Mouse (Mus musculus) midbrain, embryonic 16.5 days (tissue): Measurements from ENCODE around the gene Zfp385c. TPM values are rescaled to one million over a fixed set of nuclear protein-coding genes. Genes with fewer than 3 reads are reported as not detected.
"Not testable (repeated sequence)": the region's sequence is repeated elsewhere in the genome, so short reads cannot be mapped to it uniquely, and the experiment has no call there.

Source experiments
- ATAC-seq: fragments of 200-750 bp; cut with Nextera tagmentation; 2 replicates; pipeline ENCODE4 v1.8.0; 2017; ENCODE audit warnings: moderate TSS enrichment
- H3K27ac ChIP-seq: fragments of 300-500 bp; sonication (generic); 2 replicates; pipeline ENCODE4 v1.5.1; 2014; ENCODE audit warnings: mild to moderate bottlenecking, low read length, mixed read lengths
- H3K27me3 ChIP-seq: fragments of 300-500 bp; sonication (generic); 2 replicates; pipeline ENCODE4 v1.6.1; 2014; ENCODE audit warnings: low read depth, low read length, mixed read lengths; ENCODE audit not compliant: control insufficient read depth, insufficient read depth
- H3K36me3 ChIP-seq: fragments of 300-500 bp; sonication (generic); 2 replicates; pipeline ENCODE4 v1.6.1; 2014; ENCODE audit warnings: mild to moderate bottlenecking, low read length, moderate library complexity, mixed read lengths; ENCODE audit not compliant: control insufficient read depth, insufficient read depth
- H3K4me1 ChIP-seq: fragments of 300-500 bp; sonication (generic); 2 replicates; pipeline ENCODE4 v1.6.1; 2014; ENCODE audit warnings: mild to moderate bottlenecking, low read length, mixed read lengths; ENCODE audit not compliant: control insufficient read depth, insufficient read depth
- H3K4me2 ChIP-seq: fragments of 300-500 bp; sonication (generic); 2 replicates; pipeline ENCODE4 v1.6.1; 2014; ENCODE audit warnings: mild to moderate bottlenecking, low read length, mixed read lengths
- H3K4me3 ChIP-seq: fragments of 300-500 bp; sonication (generic); 2 replicates; pipeline ENCODE4 v1.5.1; 2014; ENCODE audit warnings: low read depth, mild to moderate bottlenecking, low read length, moderate library complexity, mixed read lengths
- H3K9ac ChIP-seq: fragments of 300-500 bp; sonication (generic); 2 replicates; pipeline ENCODE4 v1.6.1; 2014; ENCODE audit warnings: low read depth, low read length, mixed read lengths
- H3K9me3 ChIP-seq: fragments of 300-500 bp; sonication (generic); replicated peaks from 2 replicates; pipeline ENCODE4 v1.6.1; 2014; ENCODE audit warnings: mild to moderate bottlenecking, low read length, mixed read lengths; ENCODE audit not compliant: control insufficient read depth, poor library complexity, severe bottlenecking
- WGBS: fragments of 180-500 bp; shearing (Covaris S2); extraction: QIAGEN DNeasy Blood & Tissue Kit; methylation state at CpG from one replicate; pipeline ENCODE4 v1.1.7; 2014; 5-methylcytosine and 5-hydroxymethylcytosine counted together
- polyA plus RNA-seq: library from polyadenylated mRNA; unstranded; fragments of >200 nt; fragmentation: Nextera tagmentation; extraction: Ambion mirVana; gene quantifications from 2 replicates; pipeline ENCODE4 v1.2.1, GENCODE M21; 2015

The Zfp385c gene
- polyA plus RNA-seq, 1 experiment from 2014 or later: 0.92 TPM

DNA sequence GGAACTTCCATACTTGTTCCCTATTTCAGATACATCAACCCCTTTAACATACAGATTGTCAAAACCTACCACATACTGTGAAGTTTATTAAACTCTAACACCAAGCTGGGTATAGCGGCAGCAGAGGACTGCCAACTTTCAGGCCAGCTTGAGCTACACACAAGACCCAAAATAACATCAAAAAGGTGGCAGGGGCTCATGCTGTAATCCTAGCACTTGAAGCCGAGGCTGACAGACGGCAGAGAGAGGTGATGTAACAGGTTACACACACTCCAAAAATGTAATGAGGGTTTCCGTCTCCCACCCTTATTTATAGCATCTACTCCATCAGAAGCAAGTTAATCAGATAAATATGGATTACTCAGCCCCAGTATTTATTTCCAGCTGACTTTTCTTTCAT lies 96.7 kb downstream of the Zfp385c start:
- no peak overlapping the region for H3K4me3 ChIP-seq
- H3K4me1 ChIP-seq: no peaks in the 10 kb centered on the region
- H3K36me3 ChIP-seq: peaks cover 39% of the 10 kb centered on the region
- 90% methylated on average over 4 of the region's 4 CpGs for WGBS
- H3K9ac ChIP-seq: no peak overlapping the region
- no peaks in the 10 kb centered on the region for H3K27me3 ChIP-seq
- H3K27ac ChIP-seq: no peak overlapping the region
- no peaks in the 10 kb centered on the region for H3K9me3 ChIP-seq
- no peak for ATAC-seq
- H3K4me2 ChIP-seq: no peak overlapping the region

DNA sequence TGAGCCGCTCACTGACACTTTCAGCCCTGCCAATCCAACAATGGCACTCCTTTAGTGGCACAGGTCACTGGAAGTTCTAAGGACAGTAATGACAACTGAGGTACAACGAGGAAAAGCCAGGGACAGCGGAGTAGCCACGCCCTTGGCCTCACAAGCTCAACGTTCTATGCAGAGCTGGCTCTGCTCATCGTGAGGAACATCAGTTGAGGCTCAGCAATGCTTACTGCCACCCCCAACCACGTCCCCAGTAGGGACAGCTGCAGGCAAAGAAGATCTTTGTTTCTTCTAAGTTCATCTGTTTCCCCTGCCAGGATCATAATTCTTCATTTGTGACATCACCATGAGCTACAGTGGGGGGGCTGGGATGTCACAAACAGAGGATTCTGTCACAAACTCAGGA lies 97.6 kb downstream of the Zfp385c start:
- H3K4me1 ChIP-seq: no peaks in the 10 kb centered on the region
- no peak overlapping the region for H3K4me3 ChIP-seq
- H3K27me3 ChIP-seq: no peaks in the 10 kb centered on the region
- H3K4me2 ChIP-seq: no peak overlapping the region
- H3K9ac ChIP-seq: no peak overlapping the region
- no peak overlapping the region for H3K27ac ChIP-seq
- peaks cover 45% of the 10 kb centered on the region for H3K36me3 ChIP-seq
- 94% methylated on average over 7 of the region's 7 CpGs for WGBS
- no peak for ATAC-seq
- H3K9me3 ChIP-seq: no peaks in the 10 kb centered on the region

DNA sequence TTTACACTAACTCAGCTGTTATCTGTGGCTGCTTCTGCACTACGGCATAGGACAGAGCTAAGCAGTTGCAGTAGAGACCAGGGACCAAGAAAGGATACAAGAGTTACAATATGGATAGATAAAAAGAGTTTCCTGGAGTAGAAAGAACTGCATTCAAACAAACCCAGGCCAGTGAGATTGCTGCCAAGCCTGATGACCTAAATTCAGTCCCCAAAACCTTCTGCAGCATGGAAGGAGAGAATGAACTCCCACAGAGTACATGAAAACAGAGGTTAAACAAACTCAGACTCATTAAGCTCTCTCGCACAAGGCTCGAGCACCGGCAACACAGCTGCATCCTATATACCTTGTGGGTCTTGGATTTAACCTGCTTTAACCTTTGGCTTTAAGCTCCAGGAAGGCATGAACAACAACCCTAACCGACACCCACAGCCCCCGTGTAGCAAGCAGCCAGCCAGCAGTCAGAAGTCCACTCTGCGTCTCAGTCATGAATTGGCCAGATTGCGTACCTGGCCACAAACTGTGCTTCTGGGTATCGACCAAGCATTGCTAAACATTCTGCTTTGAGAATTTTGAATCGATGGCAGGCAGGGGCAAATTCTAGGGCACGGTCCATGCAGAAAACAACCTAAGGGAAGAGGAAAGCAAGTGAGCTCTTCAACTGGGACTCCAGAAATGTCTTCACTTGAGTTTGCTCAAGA lies 99.8 kb downstream of the Zfp385c start:
- H3K4me3 ChIP-seq: no peak overlapping the region
- no peaks in the 10 kb centered on the region for H3K4me1 ChIP-seq
- peaks cover 42% of the 10 kb centered on the region for H3K36me3 ChIP-seq
- ATAC-seq: no peak
- WGBS: 88% methylated on average over 11 of the region's 11 CpGs
- H3K9me3 ChIP-seq: no peaks in the 10 kb centered on the region
- H3K27me3 ChIP-seq: no peaks in the 10 kb centered on the region
- no peak overlapping the region for H3K9ac ChIP-seq
- H3K27ac ChIP-seq: no peak overlapping the region
- no peak overlapping the region for H3K4me2 ChIP-seq

DNA sequence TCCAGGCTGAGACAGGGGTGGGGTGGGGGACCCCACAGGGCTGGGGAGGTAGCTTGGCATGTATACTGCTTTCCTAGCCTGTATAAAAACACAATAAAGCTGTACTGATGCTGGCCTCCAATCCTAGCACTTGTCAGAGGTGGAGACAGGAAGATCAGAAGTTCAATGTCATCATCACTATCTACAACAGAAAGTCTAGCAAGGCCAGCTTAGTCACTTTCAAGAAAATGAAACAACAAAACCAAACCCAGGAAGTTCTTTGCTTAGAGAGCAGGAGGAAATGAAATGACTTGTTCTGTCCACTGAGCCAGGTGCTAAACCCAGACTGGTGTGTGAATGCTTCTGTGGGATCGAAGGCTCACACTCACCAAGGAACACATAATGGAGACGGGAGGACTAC lies 103.8 kb downstream of the Zfp385c start:
- Histone ChIP-seq H3K4me2 (no peak overlapping the region), H3K27ac (no peak overlapping the region), H3K9ac (no peak overlapping the region), H3K27me3 (no peaks in the 10 kb centered on the region), H3K9me3 (no peaks in the 10 kb centered on the region), H3K36me3 (peaks cover 54% of the 10 kb centered on the region), H3K4me1 (no peaks in the 10 kb centered on the region), H3K4me3 (no peak overlapping the region)
- 97% methylated on average over 2 of the region's 2 CpGs for WGBS
- no peak for ATAC-seq

DNA sequence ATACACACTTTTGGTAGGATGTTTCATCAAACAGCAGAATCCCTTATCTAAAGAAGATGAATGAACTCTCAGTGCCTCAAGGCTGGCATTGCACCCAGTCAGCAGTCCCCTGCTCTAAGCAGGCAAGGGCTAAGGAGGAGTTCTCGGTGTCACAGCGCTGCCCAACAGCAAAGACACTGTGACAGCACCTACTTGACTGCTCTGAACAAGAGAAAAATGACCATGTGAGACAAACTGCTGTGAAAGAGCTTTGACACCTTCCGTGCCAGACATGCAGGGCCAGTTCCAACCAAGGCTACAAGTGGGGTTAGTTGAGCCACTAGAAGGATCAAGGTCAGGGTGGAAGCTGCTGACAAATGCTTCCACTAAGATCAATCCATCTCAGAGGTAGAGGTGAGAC lies 107.1 kb downstream of the Zfp385c start:
- Histone ChIP-seq H3K4me1 (no peaks in the 10 kb centered on the region), H3K4me3 (no peak overlapping the region), H3K27ac (no peak overlapping the region), H3K27me3 (no peaks in the 10 kb centered on the region), H3K4me2 (no peak overlapping the region), H3K9ac (no peak overlapping the region), H3K36me3 (peaks cover 52% of the 10 kb centered on the region), H3K9me3 (no peaks in the 10 kb centered on the region)
- 99% methylated on average over 3 of the region's 3 CpGs for WGBS
- ATAC-seq: no peak

DNA sequence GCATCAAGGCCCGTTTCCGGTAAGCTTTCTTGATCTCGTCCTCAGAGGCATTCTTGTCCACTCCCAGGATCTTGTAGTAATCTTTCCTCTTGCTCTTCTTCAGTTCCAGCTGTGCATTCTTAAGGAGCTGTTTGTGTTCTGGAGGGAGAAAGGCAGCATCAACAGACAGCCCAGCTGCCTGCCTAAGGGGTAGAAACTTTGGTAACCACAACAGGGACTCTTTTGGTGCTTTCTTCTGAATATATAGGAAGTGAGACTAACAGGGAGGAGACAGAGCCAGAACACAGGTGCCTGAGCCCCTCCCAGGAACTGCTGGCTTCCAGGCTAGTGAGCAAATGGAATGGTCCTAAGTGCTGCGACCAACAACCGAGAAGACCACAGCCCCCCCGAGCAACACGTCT lies 107.7 kb downstream of the Zfp385c start:
- no peak for ATAC-seq
- Histone ChIP-seq H3K4me2 (no peak overlapping the region), H3K4me3 (no peak overlapping the region), H3K36me3 (peaks cover 50% of the 10 kb centered on the region), H3K9ac (no peak overlapping the region), H3K9me3 (no peaks in the 10 kb centered on the region), H3K4me1 (no peaks in the 10 kb centered on the region), H3K27ac (no peak overlapping the region), H3K27me3 (no peaks in the 10 kb centered on the region)
- 91% methylated on average over 7 of the region's 7 CpGs for WGBS

DNA sequence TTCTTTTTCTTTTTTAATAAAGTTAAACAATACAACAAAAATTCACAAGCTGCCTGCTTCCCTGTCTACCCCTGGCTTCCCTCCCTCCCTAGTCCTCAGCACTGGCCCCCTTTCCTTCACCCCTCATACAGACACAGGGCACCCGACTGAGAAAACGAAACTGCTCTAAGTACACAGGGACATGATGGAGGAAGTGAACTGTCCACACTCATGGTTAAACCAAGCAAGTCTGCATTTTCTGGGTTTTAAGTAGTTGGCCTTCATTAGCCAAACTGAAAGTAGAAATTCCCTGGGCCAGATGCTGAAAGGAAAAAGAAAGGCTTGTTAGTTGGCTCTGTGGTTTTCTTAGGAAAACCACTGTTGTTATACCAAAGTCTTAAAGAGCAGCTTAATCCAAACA lies 109.4 kb downstream of the Zfp385c start:
- H3K36me3 ChIP-seq: peaks cover 49% of the 10 kb centered on the region
- no peak overlapping the region for H3K4me3 ChIP-seq
- H3K27ac ChIP-seq: no peak overlapping the region
- no peaks in the 10 kb centered on the region for H3K9me3 ChIP-seq
- 96% methylated on average over 2 of the region's 2 CpGs for WGBS
- no peak overlapping the region for H3K9ac ChIP-seq
- H3K4me2 ChIP-seq: no peak overlapping the region
- no peaks in the 10 kb centered on the region for H3K27me3 ChIP-seq
- no peak for ATAC-seq
- H3K4me1 ChIP-seq: no peaks in the 10 kb centered on the region

DNA sequence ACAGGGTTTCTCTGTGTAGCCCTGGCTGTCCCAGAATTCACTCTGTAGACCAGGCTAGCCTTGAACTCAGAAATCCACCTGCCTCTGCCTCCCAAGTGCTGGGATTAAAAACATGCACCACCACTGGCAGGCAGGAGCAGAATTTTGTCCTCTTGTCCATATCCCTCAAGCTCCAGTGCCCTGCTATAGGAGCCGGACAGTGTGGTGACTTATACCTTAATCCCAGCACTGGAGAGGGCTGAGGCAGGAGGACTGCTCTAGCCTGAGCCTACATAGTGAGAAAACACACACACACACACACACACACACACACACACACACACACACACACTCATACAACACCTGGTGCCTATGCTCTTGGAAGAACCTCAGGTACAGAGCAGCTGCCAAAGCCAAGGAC lies 109.8 kb downstream of the Zfp385c start:
- H3K4me1 ChIP-seq, H3K4me3 ChIP-seq, H3K9ac ChIP-seq, H3K27me3 ChIP-seq, H3K27ac ChIP-seq, ATAC-seq, H3K9me3 ChIP-seq, H3K4me2 ChIP-seq: not testable (repeated sequence)
- peaks cover 46% of the 10 kb centered on the region for H3K36me3 ChIP-seq
- WGBS: 100% methylated on average over 1 of the region's 1 CpGs

DNA sequence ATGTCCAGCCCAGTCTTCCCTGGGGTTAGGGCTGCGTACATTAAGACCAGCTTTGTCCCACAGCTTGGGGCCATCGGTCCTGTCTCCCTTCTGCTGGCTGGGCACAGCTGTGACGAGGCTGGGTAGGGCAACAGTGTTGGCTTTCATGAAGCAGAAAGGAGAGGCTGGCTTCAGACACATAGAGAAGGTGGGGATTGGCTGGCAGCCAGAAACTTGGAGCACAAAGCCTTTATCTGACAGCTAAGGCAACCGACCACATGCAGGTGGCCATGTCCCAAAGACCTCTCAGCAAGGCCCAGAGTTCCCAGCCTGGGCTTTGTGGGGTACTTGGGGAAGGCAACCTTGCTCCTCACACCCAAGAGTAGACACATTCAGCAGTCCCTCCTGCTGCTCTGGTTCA lies 110.5 kb downstream of the Zfp385c start:
- H3K4me1 ChIP-seq: no peaks in the 10 kb centered on the region
- no peak overlapping the region for H3K4me2 ChIP-seq
- no peak for ATAC-seq
- H3K4me3 ChIP-seq: no peak overlapping the region
- no peak overlapping the region for H3K9ac ChIP-seq
- no peaks in the 10 kb centered on the region for H3K9me3 ChIP-seq
- no peak overlapping the region for H3K27ac ChIP-seq
- WGBS: 59% methylated on average over 4 of the region's 4 CpGs
- peaks cover 43% of the 10 kb centered on the region for H3K36me3 ChIP-seq
- no peaks in the 10 kb centered on the region for H3K27me3 ChIP-seq
